Comparison of ENCODE assay signal across 9 mouse cellular contexts in the genomic region with DNA sequence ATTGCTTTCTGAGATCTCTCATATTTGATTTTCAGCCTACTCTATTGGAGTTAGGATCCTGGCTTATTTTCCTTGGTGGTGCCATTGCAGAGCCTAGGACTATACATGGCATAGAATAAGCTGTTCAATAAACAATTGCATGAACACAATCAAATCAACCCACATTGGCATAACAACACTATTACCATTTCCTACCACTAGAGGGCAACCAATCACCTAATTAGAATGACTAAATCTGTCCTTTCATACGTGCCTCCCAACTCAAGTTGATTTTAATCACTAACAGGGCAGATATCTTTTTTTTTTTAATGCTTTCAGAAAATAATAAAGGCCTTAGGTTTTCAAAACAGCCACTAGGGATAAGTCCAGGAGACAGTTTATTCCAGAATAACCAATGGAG.
DNase-seq lines count a peak whose midpoint lies in the region; ATAC-seq lines count a peak whose summit lies in the region.
"Had no signal": no experiment of that assay in that cellular context is flagged by ENCODE, and none has a peak within 500 bp of the region (broad histone marks: within the 10 kb centered on the region; RNA-seq: fewer than 3 reads in every experiment).

No protein-coding gene starts in this region.

- H3K9me3 ChIP-seq in intestine, embryonic 16.5 days (ENCODE audit: control insufficient read depth, low read length): no peaks in the 10 kb centered on the region
- no peaks in the 10 kb centered on the region for H3K9me3 ChIP-seq in intestine, embryonic 15.5 days
- no peaks in the 10 kb centered on the region for H3K9me3 ChIP-seq in forebrain, embryonic 15.5 days
- H3K9me3 ChIP-seq in midbrain, embryonic 13.5 days: no peaks in the 10 kb centered on the region
- no peaks in the 10 kb centered on the region for H3K9me3 ChIP-seq in kidney, embryonic 16.5 days (ENCODE audit: low read length)
- H3K9me3 ChIP-seq: limb, embryonic 13.5 days had no signal

- peak; percentile 36; the same call in 1 of the 2 replicates for ATAC-seq in intestine, embryonic 16.5 days
- no peak for ATAC-seq in intestine, embryonic 15.5 days
- peak; percentile 51; the same call in 1 of the 2 replicates for ATAC-seq in forebrain, embryonic 15.5 days (replicated peaks)
- ATAC-seq in midbrain, embryonic 13.5 days: 0 out of 2 replicates have a peak, but pooled peaks have one; percentile 18
- ATAC-seq in kidney, embryonic 16.5 days (ENCODE audit: low FRiP score, low TSS enrichment): no peak

- H3K36me3 ChIP-seq in intestine, embryonic 16.5 days (ENCODE audit: control insufficient read depth, insufficient read depth, low read length): no peaks in the 10 kb centered on the region
- H3K36me3 ChIP-seq in intestine, embryonic 15.5 days: no peaks in the 10 kb centered on the region
- H3K36me3 ChIP-seq in forebrain, embryonic 15.5 days: no peaks in the 10 kb centered on the region
- H3K36me3 ChIP-seq in midbrain, embryonic 13.5 days: no peaks in the 10 kb centered on the region
- no peaks in the 10 kb centered on the region for H3K36me3 ChIP-seq in kidney, embryonic 16.5 days (ENCODE audit: insufficient read depth, low read length)
- H3K36me3 ChIP-seq: limb, embryonic 13.5 days had no signal

- H3K27me3 ChIP-seq in intestine, embryonic 16.5 days (replicated peaks; ENCODE audit: control insufficient read depth, insufficient read depth, low read length): no peaks in the 10 kb centered on the region
- 0 out of 2 replicates have a peak, but pooled peaks cover 3% of the 10 kb centered on the region for H3K27me3 ChIP-seq in intestine, embryonic 15.5 days (replicated peaks)
- peaks cover 21% of the 10 kb centered on the region for H3K27me3 ChIP-seq in forebrain, embryonic 15.5 days
- peaks cover 5% of the 10 kb centered on the region; the same call in 1 of the 2 replicates for H3K27me3 ChIP-seq in midbrain, embryonic 13.5 days
- peaks cover 9% of the 10 kb centered on the region for H3K27me3 ChIP-seq in kidney, embryonic 16.5 days (ENCODE audit: insufficient read depth, low read length)
- H3K27me3 ChIP-seq: limb, embryonic 13.5 days had no signal

- WGBS in intestine, embryonic 16.5 days: 2% methylated on average over 1 of the region's 1 CpGs
- WGBS in intestine, embryonic 15.5 days: 0% methylated on average over 1 of the region's 1 CpGs
- 0% methylated on average over 1 of the region's 1 CpGs for WGBS in forebrain, embryonic 15.5 days
- WGBS in midbrain, embryonic 13.5 days: 0% methylated on average over 1 of the region's 1 CpGs
- WGBS in kidney, embryonic 16.5 days: 0% methylated on average over 1 of the region's 1 CpGs

- no peak overlapping the region for H3K4me3 ChIP-seq in intestine, embryonic 16.5 days (ENCODE audit: low read length)
- H3K4me3 ChIP-seq in intestine, embryonic 15.5 days (replicated peaks): no peak overlapping the region
- no peak overlapping the region for H3K4me3 ChIP-seq in forebrain, embryonic 15.5 days
- H3K4me3 ChIP-seq in midbrain, embryonic 13.5 days (replicated peaks): no peak overlapping the region
- no peak overlapping the region for H3K4me3 ChIP-seq in kidney, embryonic 16.5 days (ENCODE audit: low read length)
- H3K4me3 ChIP-seq: limb, embryonic 13.5 days had no signal

- H3K9ac ChIP-seq in intestine, embryonic 16.5 days (ENCODE audit: low read depth, low read length): no peak overlapping the region
- no peak overlapping the region for H3K9ac ChIP-seq in intestine, embryonic 15.5 days
- H3K9ac ChIP-seq in forebrain, embryonic 15.5 days (replicated peaks): no peak overlapping the region
- no peak overlapping the region for H3K9ac ChIP-seq in midbrain, embryonic 13.5 days (replicated peaks)
- no peak overlapping the region for H3K9ac ChIP-seq in kidney, embryonic 16.5 days (replicated peaks; ENCODE audit: low read length)
- H3K9ac ChIP-seq: limb, embryonic 13.5 days had no signal

- H3K4me2 ChIP-seq in intestine, embryonic 16.5 days (ENCODE audit: low read depth, low read length): no peak overlapping the region
- no peak overlapping the region for H3K4me2 ChIP-seq in intestine, embryonic 15.5 days (replicated peaks)
- no peak overlapping the region for H3K4me2 ChIP-seq in forebrain, embryonic 15.5 days (replicated peaks)
- H3K4me2 ChIP-seq in midbrain, embryonic 13.5 days (replicated peaks): no peak overlapping the region
- no peak overlapping the region for H3K4me2 ChIP-seq in kidney, embryonic 16.5 days (replicated peaks; ENCODE audit: low read depth, low read length)
- H3K4me2 ChIP-seq: limb, embryonic 13.5 days had no signal

- no peaks in the 10 kb centered on the region for H3K4me1 ChIP-seq in intestine, embryonic 16.5 days (ENCODE audit: control insufficient read depth, insufficient read depth, low read length)
- H3K4me1 ChIP-seq in intestine, embryonic 15.5 days (replicated peaks): no peaks in the 10 kb centered on the region
- H3K4me1 ChIP-seq in forebrain, embryonic 15.5 days: no peaks in the 10 kb centered on the region
- no peaks in the 10 kb centered on the region for H3K4me1 ChIP-seq in midbrain, embryonic 13.5 days (replicated peaks)
- H3K4me1 ChIP-seq in kidney, embryonic 16.5 days (ENCODE audit: insufficient read depth, low read length): no peaks in the 10 kb centered on the region
- H3K4me1 ChIP-seq: limb, embryonic 13.5 days had no signal

- DNase-seq in B cell, adult 2 months: peak; percentile 23 to 32
- DNase-seq in MN1 (ENCODE audit: low spot score): peak; percentile 66
- no peak for DNase-seq in spleen, adult 18-20 months

- no peak overlapping the region for H3K27ac ChIP-seq in intestine, embryonic 16.5 days (ENCODE audit: low read length)
- no peak overlapping the region for H3K27ac ChIP-seq in intestine, embryonic 15.5 days
- H3K27ac ChIP-seq in forebrain, embryonic 15.5 days (replicated peaks): no peak overlapping the region
- no peak overlapping the region for H3K27ac ChIP-seq in midbrain, embryonic 13.5 days
- no peak overlapping the region for H3K27ac ChIP-seq in kidney, embryonic 16.5 days (ENCODE audit: low read length)
- H3K27ac ChIP-seq: limb, embryonic 13.5 days had no signal

Comparison
In these comparisons a context has a peak if more than half of its experiments do, and no peak if none do; other contexts are left out.
1. ATAC-seq: peak in intestine, embryonic 16.5 days (single experiment), forebrain, embryonic 15.5 days (single experiment) and midbrain, embryonic 13.5 days (single experiment); none in intestine, embryonic 15.5 days (single experiment) and kidney, embryonic 16.5 days (single experiment).
2. DNase-seq: peak in B cell, adult 2 months (2 of 2) and MN1 (single experiment); none in spleen, adult 18-20 months (0 of 2).